Mouse (Mus musculus) hindbrain, embryonic 14.5 days (tissue): ENCODE results near the gene Aldh1l1. TPM values are rescaled to one million over a fixed set of nuclear protein-coding genes. Genes with fewer than 3 reads are reported as not detected.

Experiments used
- ATAC-seq: fragments of 200-750 bp; cut with Nextera tagmentation; 2 replicates; pipeline ENCODE4 v1.8.0; 2017; ENCODE audit warnings: moderate number of reproducible peaks, mild to moderate bottlenecking, moderate TSS enrichment, moderate library complexity; ENCODE audit not compliant: low FRiP score
- DNase-seq: peaks from one replicate; pipeline ENCODE4 v3.0.0-alpha.2; 2015; ENCODE audit warnings: low spot score
- H3K27ac ChIP-seq: fragments of 300-500 bp; sonication (generic); 2 replicates; pipeline ENCODE4 v1.5.1; 2014; ENCODE audit warnings: mild to moderate bottlenecking, moderate library complexity
- H3K27me3 ChIP-seq: fragments of 300-500 bp; sonication (generic); 2 replicates; pipeline ENCODE4 v1.6.1; 2014; ENCODE audit warnings: mild to moderate bottlenecking, low read length, mixed read lengths; ENCODE audit not compliant: control insufficient read depth, insufficient read depth
- H3K36me3 ChIP-seq: fragments of 300-500 bp; sonication (generic); replicated peaks from 2 replicates; pipeline ENCODE4 v1.6.1; 2014; ENCODE audit not compliant: control insufficient read depth, insufficient read depth
- H3K4me1 ChIP-seq: fragments of 300-500 bp; sonication (generic); replicated peaks from 2 replicates; pipeline ENCODE4 v1.6.1; 2014; ENCODE audit warnings: antibody characterized with exemption, low read length, mixed read lengths; ENCODE audit not compliant: control insufficient read depth, insufficient read depth
- H3K4me2 ChIP-seq: fragments of 300-500 bp; sonication (generic); replicated peaks from 2 replicates; pipeline ENCODE4 v1.6.1; 2014; ENCODE audit warnings: mild to moderate bottlenecking, moderate library complexity
- H3K4me3 ChIP-seq: fragments of 300-500 bp; sonication (generic); replicated peaks from 2 replicates; pipeline ENCODE4 v1.5.1; 2014; ENCODE audit warnings: mild to moderate bottlenecking, low read length
- H3K9ac ChIP-seq: fragments of 300-500 bp; sonication (generic); 2 replicates; pipeline ENCODE4 v1.6.1; 2014
- H3K9me3 ChIP-seq: fragments of 300-500 bp; sonication (generic); 2 replicates; pipeline ENCODE4 v1.6.1; 2016; ENCODE audit warnings: low read length; ENCODE audit not compliant: control insufficient read depth
- WGBS: fragments of 180-500 bp; shearing (Covaris S2); extraction: QIAGEN DNeasy Blood & Tissue Kit; methylation state at CpG from one replicate; pipeline ENCODE4 v1.1.7; 2014; 5-methylcytosine and 5-hydroxymethylcytosine counted together
- polyA plus RNA-seq: library from polyadenylated mRNA; unstranded; fragments of >200 nt; fragmentation: Nextera tagmentation; extraction: Ambion mirVana; gene quantifications from 2 replicates; pipeline ENCODE4 v1.2.1, GENCODE M21; 2014

Gene Aldh1l1
- polyA plus RNA-seq, 1 experiment from 2014 or later, result 47.0 TPM

DNA sequence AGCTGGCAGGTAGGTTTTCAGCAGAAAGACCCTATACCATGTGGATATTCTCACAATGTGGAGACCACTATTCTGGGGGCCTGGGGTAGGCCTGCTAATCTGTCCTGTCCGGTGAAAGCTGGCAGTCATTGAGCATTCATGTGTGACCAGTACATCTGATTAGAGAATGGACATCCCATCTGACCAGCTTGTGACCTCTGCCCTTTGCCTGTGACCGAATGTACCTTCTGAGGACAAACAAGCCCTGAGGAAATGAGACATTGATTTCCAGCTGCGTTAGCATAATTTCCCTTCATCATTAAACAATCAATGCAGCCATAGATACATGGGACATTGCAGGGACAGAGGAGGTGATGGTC, 10.4 kb upstream of the Aldh1l1 start:
- 75% methylated on average over 3 of the region's 3 CpGs for WGBS
- no peak overlapping the region for H3K27ac ChIP-seq
- DNase-seq (no peak), ATAC-seq (no peak)
- no peak overlapping the region for H3K4me3 ChIP-seq
- H3K4me1 ChIP-seq, result no peaks in the 10 kb centered on the region
- H3K36me3 ChIP-seq, result no peaks in the 10 kb centered on the region
- no peaks in the 10 kb centered on the region for H3K9me3 ChIP-seq
- H3K9ac ChIP-seq, result no peak overlapping the region
- H3K27me3 ChIP-seq, result no peaks in the 10 kb centered on the region
- H3K4me2 ChIP-seq, result no peak overlapping the region

DNA sequence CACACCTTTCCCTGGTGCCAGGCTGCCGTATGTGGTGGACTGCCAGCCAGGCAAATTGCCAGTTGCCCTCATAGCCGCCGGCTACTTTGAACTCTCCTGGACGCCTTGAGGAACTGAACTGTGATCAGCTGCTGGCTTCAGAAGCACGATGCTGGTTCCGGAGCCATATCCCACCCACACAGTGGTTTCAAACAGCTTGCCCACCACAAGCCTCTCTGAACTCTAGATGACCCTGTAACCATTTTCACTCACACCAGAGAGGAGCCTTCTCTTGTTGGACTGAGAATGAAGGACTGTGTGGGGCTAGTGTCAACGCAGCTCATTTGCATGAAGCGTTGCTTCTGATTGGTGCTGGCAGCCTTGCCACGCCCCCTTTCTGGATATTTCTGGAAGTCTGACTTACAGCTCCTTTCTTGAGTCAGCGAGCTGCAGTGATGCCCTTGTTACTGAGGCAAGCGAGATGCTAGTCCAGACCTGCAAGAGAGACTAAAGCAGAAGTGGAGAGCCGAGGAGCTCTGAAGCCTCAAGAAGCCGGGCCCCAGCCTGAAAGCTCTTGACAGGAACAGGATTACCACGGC, 9.2 kb upstream of the Aldh1l1 start:
- 65% methylated on average over 14 of the region's 14 CpGs for WGBS
- H3K27me3 ChIP-seq, result no peaks in the 10 kb centered on the region
- H3K9ac ChIP-seq, result no peak overlapping the region
- no peaks in the 10 kb centered on the region for H3K9me3 ChIP-seq
- no peaks in the 10 kb centered on the region for H3K4me1 ChIP-seq
- ATAC-seq (no peak), DNase-seq (no peak)
- H3K36me3 ChIP-seq, result no peaks in the 10 kb centered on the region
- no peak overlapping the region for H3K4me2 ChIP-seq
- no peak overlapping the region for H3K4me3 ChIP-seq
- no peak overlapping the region for H3K27ac ChIP-seq

DNA sequence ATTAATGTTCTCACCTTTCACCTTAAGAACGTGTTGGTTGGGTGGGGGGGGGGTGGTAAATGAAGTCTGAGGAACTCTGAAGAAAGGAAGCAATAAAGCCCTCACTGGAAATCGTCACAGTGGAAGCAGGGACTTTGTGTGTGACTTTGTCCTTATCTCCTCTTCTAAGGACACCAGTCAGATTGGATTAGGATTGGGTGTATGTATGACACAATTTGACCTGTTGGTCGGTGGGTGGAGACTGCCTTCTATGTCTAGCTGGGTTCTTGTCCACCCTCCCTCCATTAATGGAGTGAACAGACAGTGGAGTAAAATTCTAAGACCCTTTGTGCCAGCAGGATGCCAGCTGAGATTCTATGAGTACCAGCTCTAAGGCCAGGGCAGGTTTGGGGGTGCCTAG, 2.0 kb upstream of the Aldh1l1 start:
- H3K27ac ChIP-seq, result no peak overlapping the region
- H3K9me3 ChIP-seq, result no peaks in the 10 kb centered on the region
- DNase-seq (no peak), ATAC-seq (no peak)
- H3K36me3 ChIP-seq, result no peaks in the 10 kb centered on the region
- no peaks in the 10 kb centered on the region for H3K27me3 ChIP-seq
- no peak overlapping the region for H3K4me3 ChIP-seq
- 86% methylated on average over 3 of the region's 3 CpGs for WGBS
- no peak overlapping the region for H3K9ac ChIP-seq
- H3K4me1 ChIP-seq, result no peaks in the 10 kb centered on the region
- no peak overlapping the region for H3K4me2 ChIP-seq

DNA sequence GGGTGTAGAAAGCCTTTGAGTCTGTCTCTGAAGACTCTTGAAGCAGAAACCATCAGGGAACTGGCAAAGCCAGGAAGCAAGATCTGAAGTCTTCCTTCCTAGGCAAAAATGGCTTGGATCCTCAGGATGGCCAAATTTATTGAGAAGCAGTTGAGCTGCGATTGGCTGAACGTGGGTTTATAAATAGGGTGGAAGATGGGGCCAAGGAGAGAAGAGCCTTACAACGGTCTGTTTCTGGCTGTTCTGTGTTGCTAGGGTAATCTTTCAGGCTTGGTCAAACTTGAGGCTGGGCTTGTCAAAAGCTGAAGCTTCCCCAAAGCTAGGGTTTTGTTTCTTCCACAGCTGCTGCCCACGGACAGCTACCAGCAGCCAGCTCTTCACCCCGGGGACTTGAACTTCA, 1.4 kb upstream of the Aldh1l1 start:
- Histone ChIP-seq H3K27me3 (no peaks in the 10 kb centered on the region), H3K9ac (no peak overlapping the region), H3K4me2 (no peak overlapping the region), H3K36me3 (no peaks in the 10 kb centered on the region), H3K4me1 (no peaks in the 10 kb centered on the region), H3K4me3 (no peak overlapping the region), H3K27ac (no peak overlapping the region), H3K9me3 (no peaks in the 10 kb centered on the region)
- no peak for ATAC-seq
- no peak for DNase-seq
- WGBS, result 68% methylated on average over 5 of the region's 5 CpGs

DNA sequence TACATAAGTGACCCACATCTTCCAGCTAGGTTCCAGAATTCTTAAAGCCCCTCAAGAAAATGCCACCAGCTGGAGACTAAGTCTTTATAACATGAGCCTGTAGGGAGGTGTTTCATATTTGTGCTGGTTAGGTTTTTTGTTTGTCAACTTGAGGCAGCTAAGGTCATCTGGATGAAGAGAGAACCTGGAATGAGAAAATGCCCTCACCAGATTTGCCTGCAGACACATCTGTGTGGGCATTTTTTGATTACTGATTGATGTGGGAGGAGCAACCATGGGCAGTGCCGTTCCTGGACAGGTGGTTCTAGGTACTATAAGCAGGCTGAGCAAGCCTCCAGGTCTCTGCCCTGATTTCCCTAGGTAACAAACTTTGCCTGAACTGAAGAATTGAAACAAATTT, 1.3 kb downstream of the Aldh1l1 start:
- no peak overlapping the region for H3K4me2 ChIP-seq
- 85% methylated on average over 1 of the region's 1 CpGs for WGBS
- no peak for ATAC-seq

DNA sequence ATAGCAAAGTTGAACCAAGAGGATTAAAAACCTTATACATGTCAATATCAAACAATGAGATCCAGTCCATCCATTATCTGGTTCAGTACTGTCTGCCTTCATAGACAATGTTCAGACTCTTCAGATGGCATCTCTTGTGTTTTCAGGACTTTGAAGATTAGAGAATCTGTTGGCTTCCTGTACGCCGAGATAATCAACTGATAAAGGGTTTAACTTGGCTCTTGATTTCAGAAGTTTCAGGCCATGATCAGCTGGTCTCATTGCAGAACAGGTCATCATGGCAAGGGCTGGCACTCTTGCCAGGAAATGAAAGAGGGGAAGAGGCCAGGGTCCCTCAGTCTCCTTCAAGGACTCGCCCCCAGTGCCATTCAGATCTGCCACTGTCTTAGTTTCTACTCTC, 3.3 kb downstream of the Aldh1l1 start:
- DNase-seq, result no peak
- H3K4me3 ChIP-seq, result no peak overlapping the region
- H3K9me3 ChIP-seq, result no peaks in the 10 kb centered on the region
- no peak for ATAC-seq
- H3K27ac ChIP-seq, result no peak overlapping the region
- H3K4me2 ChIP-seq, result no peak overlapping the region
- 97% methylated on average over 3 of the region's 3 CpGs for WGBS
- no peaks in the 10 kb centered on the region for H3K36me3 ChIP-seq
- no peak overlapping the region for H3K9ac ChIP-seq
- no peaks in the 10 kb centered on the region for H3K27me3 ChIP-seq
- H3K4me1 ChIP-seq, result no peaks in the 10 kb centered on the region

More for the DNA sequence above, 1.3 kb downstream of the Aldh1l1 start:
- H3K9ac ChIP-seq, result no peak overlapping the region
- H3K27me3 ChIP-seq, result no peaks in the 10 kb centered on the region
- H3K36me3 ChIP-seq, result no peaks in the 10 kb centered on the region
- no peak for DNase-seq
- H3K4me3 ChIP-seq, result no peak overlapping the region
- no peak overlapping the region for H3K27ac ChIP-seq
- H3K9me3 ChIP-seq, result no peaks in the 10 kb centered on the region
- no peaks in the 10 kb centered on the region for H3K4me1 ChIP-seq

DNA sequence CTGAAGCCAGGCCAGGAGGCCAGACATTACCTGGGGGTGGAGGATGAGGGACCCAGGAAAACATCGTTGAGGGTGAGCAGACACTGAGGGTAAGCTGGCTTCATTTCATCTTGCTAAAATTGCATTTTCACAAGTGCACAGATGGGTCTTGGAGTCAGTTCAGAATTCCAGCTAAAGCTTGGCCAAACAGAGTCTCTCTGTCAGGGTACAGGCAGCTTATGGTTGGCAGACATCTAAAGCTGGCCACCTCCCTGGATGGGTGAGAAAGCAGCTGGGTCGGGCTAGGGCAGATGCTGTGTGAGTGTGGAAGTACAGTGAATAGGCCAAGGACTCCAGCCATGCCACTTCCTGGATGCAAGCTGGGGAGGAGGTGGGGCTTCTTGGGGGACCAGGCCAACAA, 4.7 kb downstream of the Aldh1l1 start:
- no peaks in the 10 kb centered on the region for H3K36me3 ChIP-seq
- no peaks in the 10 kb centered on the region; the same call in 1 of the 2 replicates for H3K4me1 ChIP-seq
- no peaks in the 10 kb centered on the region for H3K27me3 ChIP-seq
- no peak for DNase-seq
- no peak for ATAC-seq
- WGBS, result 67% methylated on average over 2 of the region's 2 CpGs
- no peak overlapping the region for H3K27ac ChIP-seq
- no peak overlapping the region for H3K4me2 ChIP-seq
- no peaks in the 10 kb centered on the region for H3K9me3 ChIP-seq
- H3K4me3 ChIP-seq, result no peak overlapping the region
- H3K9ac ChIP-seq, result no peak overlapping the region

DNA sequence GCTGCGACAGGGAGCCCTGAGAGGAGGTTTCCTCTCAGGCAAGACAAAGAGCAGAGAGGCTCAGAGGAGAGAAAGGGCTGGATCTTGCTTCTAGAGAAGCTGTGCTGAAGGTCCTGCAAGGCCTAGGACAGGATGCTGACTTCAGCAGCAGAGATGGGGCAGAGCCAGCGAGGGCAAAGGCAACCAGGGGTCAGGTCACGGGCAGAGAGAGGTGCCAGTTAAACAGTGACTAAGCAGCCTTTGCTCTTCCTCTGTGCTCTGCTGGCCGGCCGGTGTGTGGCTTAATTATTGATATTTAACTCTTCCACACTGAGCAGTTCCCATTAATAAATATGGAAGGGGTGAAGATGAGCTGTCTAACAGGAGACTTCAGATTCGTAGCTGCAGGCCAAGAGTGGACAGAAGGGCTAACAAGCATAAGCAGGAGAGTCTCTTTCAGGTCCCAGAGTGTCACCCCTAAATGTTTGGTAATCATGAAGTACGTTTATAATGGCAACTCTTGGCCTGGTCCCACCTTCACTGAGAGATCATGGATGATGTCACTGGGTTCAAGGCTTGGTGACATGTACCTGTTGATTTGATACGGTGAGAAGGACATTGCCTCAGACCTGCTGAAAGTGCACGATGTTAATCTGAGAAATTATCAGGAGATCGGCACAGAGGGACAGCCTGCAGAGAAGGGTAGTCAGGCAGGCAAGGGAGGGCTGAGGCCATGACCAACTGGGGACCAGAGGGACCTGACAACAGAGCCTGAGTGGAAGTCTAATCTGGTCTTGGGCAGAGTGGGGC, 5.9 kb downstream of the Aldh1l1 start:
- no peak for ATAC-seq
- no peaks in the 10 kb centered on the region; the same call in 1 of the 2 replicates for H3K4me1 ChIP-seq
- no peak overlapping the region for H3K9ac ChIP-seq

DNA sequence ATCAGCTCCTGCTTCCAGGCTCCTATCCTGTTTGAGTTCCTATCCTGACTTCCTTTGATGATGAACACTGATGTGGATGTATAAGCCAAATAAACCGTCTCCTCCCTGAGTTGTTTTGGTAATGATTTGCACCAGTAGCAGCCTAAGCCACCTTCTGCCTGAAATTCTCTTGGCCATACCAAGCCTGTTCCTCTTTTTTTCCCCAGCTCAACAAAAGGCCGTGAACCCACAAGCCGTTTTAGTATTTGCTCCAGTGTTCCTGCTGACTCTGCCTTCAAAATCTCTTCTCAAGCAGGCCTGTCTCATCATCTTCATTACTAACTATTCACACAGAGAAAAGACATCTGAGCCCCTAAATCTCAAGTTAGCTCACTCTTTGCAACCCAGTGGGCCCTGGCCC, 7.9 kb downstream of the Aldh1l1 start:
- H3K9ac ChIP-seq, result no peak overlapping the region
- ATAC-seq (no peak), DNase-seq (no peak)
- no peak overlapping the region for H3K4me2 ChIP-seq
- no peak overlapping the region for H3K4me3 ChIP-seq
- no peaks in the 10 kb centered on the region for H3K27me3 ChIP-seq
- H3K36me3 ChIP-seq, result no peaks in the 10 kb centered on the region
- H3K4me1 ChIP-seq, result peaks cover 6% of the 10 kb centered on the region; the same call in 1 of the 2 replicates
- WGBS, result 75% methylated on average over 3 of the region's 3 CpGs
- no peaks in the 10 kb centered on the region for H3K9me3 ChIP-seq
- no peak overlapping the region; the same call in 1 of the 2 replicates for H3K27ac ChIP-seq

More for the DNA sequence above, 5.9 kb downstream of the Aldh1l1 start:
- Histone ChIP-seq H3K27me3 (no peaks in the 10 kb centered on the region), H3K36me3 (no peaks in the 10 kb centered on the region), H3K27ac (no peak overlapping the region), H3K9me3 (no peaks in the 10 kb centered on the region), H3K4me3 (no peak overlapping the region), H3K4me2 (no peak overlapping the region)
- no peak for DNase-seq
- WGBS, result 79% methylated on average over 10 of the region's 10 CpGs
